Mouse (Mus musculus): Measurements from ENCODE around the gene Cep97. TPM values are rescaled to one million over a fixed set of nuclear protein-coding genes. Genes with fewer than 3 reads are reported as not detected.
A peak's percentile ranks its signal among the peaks of the same experiment; 100 is the strongest.
"Not testable (repeated sequence)": the region's sequence is repeated elsewhere in the genome, so short reads cannot be mapped to it uniquely, and the experiment has no call there.

The Cep97 gene
- polyA plus RNA-seq, 1 experiment: 3.0 TPM

DNA sequence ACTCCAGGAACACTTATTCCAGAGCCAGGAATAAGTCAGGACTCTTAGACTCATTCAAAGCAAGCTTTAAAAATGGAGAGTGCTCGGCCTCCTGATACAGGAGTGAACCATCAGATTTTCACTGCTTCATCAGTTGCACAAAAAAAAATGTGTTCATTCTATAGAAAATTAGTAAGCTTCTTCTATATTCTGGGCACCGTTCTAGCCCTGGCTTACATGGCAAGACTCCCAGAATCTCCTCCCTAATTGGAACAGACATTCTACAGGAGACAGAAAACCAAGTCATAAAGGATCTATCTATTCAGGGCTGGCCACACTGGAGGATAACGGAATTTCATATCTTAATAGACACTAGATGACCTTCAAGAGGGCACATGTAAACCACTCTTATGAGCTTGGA is 73.6 kb downstream of the Cep97 start:
- Histone ChIP-seq H3K4me1 (ENCODE audit: control insufficient read depth, insufficient read depth, low read length) (peaks cover 1% of the 10 kb centered on the region), H3K4me3 (ENCODE audit: control insufficient read depth, low read depth, low read length) (no peak overlapping the region), H3K36me3 (ENCODE audit: control insufficient read depth, insufficient read depth, low read length) (no peaks in the 10 kb centered on the region), H3K27ac (ENCODE audit: control insufficient read depth, insufficient read depth, low read depth, low read length) (no peak overlapping the region), H3K27me3 (ENCODE audit: control insufficient read depth, insufficient read depth, low read length) (no peaks in the 10 kb centered on the region)
- TF ChIP-seq CTCF (IDR thresholded peaks at IDR 0.05; ENCODE audit: control insufficient read depth, insufficient read depth, insufficient replicate concordance, low read depth, low read length) (no peak), POLR2A (IDR thresholded peaks at IDR 0.05; ENCODE audit: control insufficient read depth, low read depth, low read length) (no peak)

DNA sequence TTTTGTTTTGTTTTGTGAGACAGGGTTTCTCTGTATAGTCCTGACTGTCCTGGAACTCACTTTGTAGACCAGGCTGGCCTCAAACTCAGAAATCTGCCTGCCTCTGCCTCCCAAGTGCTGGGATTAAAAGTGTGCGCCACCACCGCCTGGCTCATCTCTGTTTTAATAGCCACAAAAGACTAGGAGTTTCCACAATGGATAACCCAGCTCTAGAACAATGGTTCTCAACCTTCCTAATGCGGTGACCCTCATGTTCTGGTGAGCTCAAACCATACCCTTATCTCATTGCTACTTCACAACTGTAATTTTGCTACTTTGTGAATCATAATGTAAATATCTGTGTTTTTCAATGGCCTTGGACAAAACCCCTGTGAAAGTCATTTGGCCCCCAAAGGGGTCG is 75.2 kb downstream of the Cep97 start:
- not testable (repeated sequence) for H3K27me3 ChIP-seq (ENCODE audit: control insufficient read depth, insufficient read depth, low read length); H3K27ac ChIP-seq (ENCODE audit: control insufficient read depth, insufficient read depth, low read depth, low read length); H3K36me3 ChIP-seq (ENCODE audit: control insufficient read depth, insufficient read depth, low read length); H3K4me3 ChIP-seq (ENCODE audit: control insufficient read depth, low read depth, low read length); H3K4me1 ChIP-seq (ENCODE audit: control insufficient read depth, insufficient read depth, low read length)

DNA sequence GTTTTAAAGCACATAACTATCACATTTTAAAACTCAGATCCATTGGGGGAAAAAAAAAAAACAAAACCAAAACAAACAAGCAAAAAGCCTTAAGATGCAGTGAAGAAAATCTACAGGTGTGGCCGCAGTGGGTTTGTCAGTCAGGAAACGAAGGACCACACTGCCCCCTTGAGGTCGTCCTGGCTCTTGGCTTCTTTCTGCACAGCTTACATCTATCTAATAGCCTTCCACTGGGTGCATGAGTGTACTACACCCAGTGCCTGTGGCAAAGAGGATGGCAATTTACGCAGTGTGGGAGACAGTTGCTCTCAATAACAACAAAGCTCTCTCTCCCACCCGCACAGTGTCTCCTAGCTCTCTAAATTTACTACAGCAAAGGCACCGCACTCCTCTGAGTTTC is 76.2 kb downstream of the Cep97 start:
- no peaks in the 10 kb centered on the region for H3K4me1 ChIP-seq (ENCODE audit: control insufficient read depth, insufficient read depth, low read length)
- peak; percentile 65; the same call in 1 of the 2 replicates for TF ChIP-seq CTCF (IDR thresholded peaks at IDR 0.05; ENCODE audit: control insufficient read depth, insufficient read depth, insufficient replicate concordance, low read depth, low read length)
- no peak for TF ChIP-seq POLR2A (IDR thresholded peaks at IDR 0.05; ENCODE audit: control insufficient read depth, low read depth, low read length)
- no peak overlapping the region for H3K4me3 ChIP-seq (ENCODE audit: control insufficient read depth, low read depth, low read length)
- H3K36me3 ChIP-seq (ENCODE audit: control insufficient read depth, insufficient read depth, low read length): no peaks in the 10 kb centered on the region
- no peak overlapping the region for H3K27ac ChIP-seq (ENCODE audit: control insufficient read depth, insufficient read depth, low read depth, low read length)
- H3K27me3 ChIP-seq (ENCODE audit: control insufficient read depth, insufficient read depth, low read length): no peaks in the 10 kb centered on the region

DNA sequence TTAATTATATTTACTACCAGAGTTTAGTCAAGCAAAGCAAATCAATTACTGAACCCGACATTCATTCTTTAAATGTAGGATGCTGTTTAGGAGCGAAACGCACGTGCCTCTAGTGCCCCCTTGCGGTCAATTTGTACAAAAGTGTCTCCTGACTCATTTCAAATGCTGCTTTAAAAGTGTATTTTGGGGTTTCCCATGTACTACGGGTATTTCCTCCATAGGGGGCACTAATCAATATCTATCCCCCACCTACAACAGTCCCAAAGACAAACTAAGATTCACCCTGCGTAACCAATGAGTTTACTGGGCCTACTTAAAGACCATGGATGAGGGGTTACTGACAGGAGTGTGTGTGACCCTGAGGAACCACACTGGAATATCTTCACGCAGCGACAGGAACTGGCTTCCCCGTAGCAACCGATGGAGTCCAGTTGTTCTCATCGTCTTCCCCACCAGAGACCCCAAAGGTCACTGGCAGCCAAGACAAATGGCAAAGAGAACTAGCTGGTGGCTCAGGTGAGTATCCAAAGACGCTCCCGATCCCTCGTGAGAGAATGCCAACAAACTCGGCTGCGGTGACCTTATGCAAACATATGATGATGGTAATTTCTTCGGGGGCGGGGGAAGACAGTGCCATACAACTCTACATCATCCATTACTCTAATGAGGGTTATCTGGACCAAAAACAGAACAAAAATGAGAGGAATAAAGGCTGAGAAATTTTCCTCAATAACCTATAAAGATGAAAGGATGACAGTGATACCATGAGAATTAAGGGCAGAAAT is 81.5 kb downstream of the Cep97 start:
- Histone ChIP-seq H3K27ac (ENCODE audit: control insufficient read depth, insufficient read depth, low read depth, low read length) (no peak overlapping the region), H3K36me3 (ENCODE audit: control insufficient read depth, insufficient read depth, low read length) (no peaks in the 10 kb centered on the region), H3K27me3 (ENCODE audit: control insufficient read depth, insufficient read depth, low read length) (no peaks in the 10 kb centered on the region), H3K4me1 (ENCODE audit: control insufficient read depth, insufficient read depth, low read length) (peaks cover 4% of the 10 kb centered on the region), H3K4me3 (ENCODE audit: control insufficient read depth, low read depth, low read length) (no peak overlapping the region)
- TF ChIP-seq POLR2A (IDR thresholded peaks at IDR 0.05; ENCODE audit: control insufficient read depth, low read depth, low read length): no peak
- TF ChIP-seq CTCF (IDR thresholded peaks at IDR 0.05; ENCODE audit: control insufficient read depth, insufficient read depth, insufficient replicate concordance, low read depth, low read length): no peak

DNA sequence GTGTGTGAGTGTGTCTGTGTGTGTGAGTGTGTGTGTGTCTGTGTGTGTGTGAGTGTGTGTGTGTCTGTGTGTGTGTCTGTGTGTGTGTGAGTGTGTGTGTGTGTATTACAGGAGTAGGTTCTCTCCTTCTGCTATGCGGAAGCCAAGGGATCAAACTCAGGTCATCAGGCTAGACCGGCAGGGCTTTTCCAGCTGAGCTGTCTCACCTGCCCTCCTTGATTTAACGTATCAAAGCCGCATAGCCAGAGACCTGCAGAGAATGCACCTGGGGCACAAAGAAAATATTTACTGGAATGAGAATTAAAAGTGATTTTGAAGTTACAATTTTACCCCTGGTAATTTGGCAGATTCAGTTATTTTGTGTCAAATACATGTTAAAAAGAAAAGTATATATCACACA is 82.1 kb downstream of the Cep97 start:
- H3K27ac ChIP-seq (ENCODE audit: control insufficient read depth, insufficient read depth, low read depth, low read length): no peak overlapping the region
- peaks cover 4% of the 10 kb centered on the region for H3K4me1 ChIP-seq (ENCODE audit: control insufficient read depth, insufficient read depth, low read length)
- H3K36me3 ChIP-seq (ENCODE audit: control insufficient read depth, insufficient read depth, low read length): no peaks in the 10 kb centered on the region
- H3K4me3 ChIP-seq (ENCODE audit: control insufficient read depth, low read depth, low read length): no peak overlapping the region
- H3K27me3 ChIP-seq (ENCODE audit: control insufficient read depth, insufficient read depth, low read length): no peaks in the 10 kb centered on the region
- TF ChIP-seq CTCF (IDR thresholded peaks at IDR 0.05; ENCODE audit: control insufficient read depth, insufficient read depth, insufficient replicate concordance, low read depth, low read length) (no peak), POLR2A (IDR thresholded peaks at IDR 0.05; ENCODE audit: control insufficient read depth, low read depth, low read length) (no peak)

DNA sequence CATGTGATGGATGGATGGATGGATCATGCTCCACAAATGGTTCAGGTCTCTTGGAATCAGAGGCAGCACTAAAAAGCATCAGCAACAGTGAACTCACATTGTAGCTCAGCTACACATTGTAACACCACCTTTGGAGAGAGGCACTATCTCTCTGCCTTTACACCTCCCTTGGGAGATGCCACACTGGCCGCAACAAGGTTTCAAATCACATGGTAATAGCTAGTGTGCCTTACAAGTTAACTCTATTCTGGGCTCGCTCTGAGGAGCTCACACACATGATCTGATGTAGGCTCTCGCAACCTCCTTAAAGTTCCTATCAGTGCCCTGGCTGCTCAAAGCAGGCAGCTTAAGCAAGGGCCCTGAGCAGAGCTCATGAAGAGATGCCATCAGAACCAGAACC is 84.2 kb downstream of the Cep97 start:
- no peak overlapping the region for H3K4me3 ChIP-seq (ENCODE audit: control insufficient read depth, low read depth, low read length)
- H3K36me3 ChIP-seq (ENCODE audit: control insufficient read depth, insufficient read depth, low read length): no peaks in the 10 kb centered on the region
- peaks cover 4% of the 10 kb centered on the region for H3K4me1 ChIP-seq (ENCODE audit: control insufficient read depth, insufficient read depth, low read length)
- H3K27ac ChIP-seq (ENCODE audit: control insufficient read depth, insufficient read depth, low read depth, low read length): no peak overlapping the region
- TF ChIP-seq POLR2A (IDR thresholded peaks at IDR 0.05; ENCODE audit: control insufficient read depth, low read depth, low read length) (no peak), CTCF (IDR thresholded peaks at IDR 0.05; ENCODE audit: control insufficient read depth, insufficient read depth, insufficient replicate concordance, low read depth, low read length) (no peak)
- no peaks in the 10 kb centered on the region for H3K27me3 ChIP-seq (ENCODE audit: control insufficient read depth, insufficient read depth, low read length)

Other genes starting within 250 kb of the Cep97 start
- 4.5 and 4.6 TPM in 2 replicates for gene Nfkbiz, start 96.0 kb downstream of the Cep97 start, polyA plus RNA-seq (2012; rRNA removed)
- 8.5 and 8.8 TPM in 2 replicates for gene Nxpe3, start 39.6 kb downstream of the Cep97 start, polyA plus RNA-seq (2012; rRNA removed)
- gene Rpl24, start 31.4 kb upstream of the Cep97 start, polyA plus RNA-seq (2012; rRNA removed): 200 and 210 TPM in 2 replicates
- gene Zbtb11, start 39.0 kb upstream of the Cep97 start, polyA plus RNA-seq (2012; rRNA removed): 5.1 and 5.5 TPM in 2 replicates
- 14.9 and 17.3 TPM in 2 replicates for gene Pcnp, start 94.9 kb upstream of the Cep97 start, polyA plus RNA-seq (2012; rRNA removed)
- 1.3 and 1.9 TPM in 2 replicates for gene Trmt10c, start 103.0 kb upstream of the Cep97 start, polyA plus RNA-seq (2012; rRNA removed)
- 2.4 and 2.7 TPM in 2 replicates for gene Senp7, start 113.5 kb upstream of the Cep97 start, polyA plus RNA-seq (2012; rRNA removed)